Mouse (Mus musculus) yolk sac, embryonic 10.5 days (tissue): ENCODE results near the gene Apol7c.
"Not testable (repeated sequence)": the region's sequence is repeated elsewhere in the genome, so short reads cannot be mapped to it uniquely, and the experiment has no call there.

ENCODE experiments used
- DNase-seq: peaks from one replicate; pipeline ENCODE4 v3.0.0-alpha.2; 2017; ENCODE audit warnings: low spot score

Gene Apol7c

GRCm38 (mm10) chr15:77533216-77533615 lies at the start of gene Apol7c:
Apol7c (minus strand) TSS chr15:77533316.
- no peak for DNase-seq

DNA sequence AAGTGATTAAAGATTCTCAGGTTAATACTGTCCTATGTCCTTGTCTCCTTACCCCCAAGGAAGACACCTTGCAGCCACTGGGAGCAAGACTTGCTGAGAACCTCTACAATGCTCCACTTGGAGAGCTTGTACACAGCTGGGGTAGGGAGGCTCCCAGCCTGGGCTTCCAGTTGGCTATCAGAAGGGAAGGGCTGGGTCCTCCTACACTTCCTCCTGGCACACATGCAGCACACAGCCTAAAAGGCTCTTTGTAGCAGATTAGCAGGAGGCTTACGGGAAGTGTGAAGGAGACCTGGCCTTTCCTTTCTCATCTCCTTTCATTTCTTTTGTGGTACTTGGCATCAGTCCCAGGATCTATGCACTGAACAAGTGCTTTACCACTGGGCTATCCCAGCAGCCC lies 48.6 kb upstream of the Apol7c start:
- no peak for DNase-seq

- no peak for DNase-seq
Observed at GRCm38 (mm10) chr15:77579311-77579710, 46.2 kb upstream of the Apol7c start.

DNA sequence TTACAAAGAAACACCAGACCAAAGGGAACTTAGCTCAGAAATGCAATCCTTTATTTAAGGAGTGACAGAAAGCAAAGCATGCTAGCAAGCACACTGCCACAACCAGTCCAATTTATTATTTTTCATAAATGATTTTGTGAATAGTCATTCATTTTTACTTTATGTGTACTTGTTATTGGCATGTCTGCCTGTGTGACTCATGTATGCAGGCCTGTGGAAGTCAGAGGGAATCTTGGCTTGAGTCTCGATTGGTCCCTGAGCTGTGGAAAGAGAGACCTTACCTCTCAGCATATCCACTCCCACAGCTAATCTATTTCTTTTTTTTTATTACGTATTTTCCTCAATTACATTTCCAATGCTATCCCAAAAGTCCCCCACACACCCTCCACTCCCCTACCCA lies 45.7 kb upstream of the Apol7c start:
- DNase-seq, result no peak

- no peak for DNase-seq
Observed at GRCm38 (mm10) chr15:77563219-77563618, 30.1 kb upstream of the Apol7c start.

- DNase-seq, result no peak
Observed at GRCm38 (mm10) chr15:77561792-77562191, 28.7 kb upstream of the Apol7c start, which contains the start of gene 1700025B11Rik. 1700025B11Rik (minus strand) TSS chr15:77561892.

DNA sequence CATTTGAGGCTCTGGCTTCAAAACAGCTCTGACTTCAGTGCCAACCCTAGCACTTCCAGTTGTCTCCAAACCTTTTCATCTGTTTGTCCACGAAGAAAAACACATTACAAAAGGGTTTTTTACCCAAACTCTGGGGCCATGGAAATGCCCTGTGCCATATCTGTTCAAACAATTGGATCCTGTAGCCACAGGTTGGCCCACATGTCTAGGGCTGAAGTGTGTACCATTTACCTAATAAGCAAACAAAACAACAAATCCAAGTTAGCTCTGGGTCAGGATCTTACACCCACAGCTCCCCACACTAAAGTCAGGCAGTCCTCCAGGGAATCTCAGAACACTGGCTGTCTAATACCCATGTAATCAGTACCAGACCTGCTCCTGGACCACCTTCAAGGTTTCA lies 6.1 kb upstream of the Apol7c start:
- DNase-seq, result not testable (repeated sequence)

- DNase-seq, result peak; percentile 19
Observed at GRCm38 (mm10) chr15:77523186-77523843, 9.8 kb downstream of the Apol7c start.

- not testable (repeated sequence) for DNase-seq
Observed at GRCm38 (mm10) chr15:77520596-77520995, 12.5 kb downstream of the Apol7c start.

- DNase-seq, result not testable (repeated sequence)
Observed at GRCm38 (mm10) chr15:77507966-77508365, 25.1 kb downstream of the Apol7c start, which contains the start of gene Apol11a. Apol11a (plus strand) TSS chr15:77508271.

DNA sequence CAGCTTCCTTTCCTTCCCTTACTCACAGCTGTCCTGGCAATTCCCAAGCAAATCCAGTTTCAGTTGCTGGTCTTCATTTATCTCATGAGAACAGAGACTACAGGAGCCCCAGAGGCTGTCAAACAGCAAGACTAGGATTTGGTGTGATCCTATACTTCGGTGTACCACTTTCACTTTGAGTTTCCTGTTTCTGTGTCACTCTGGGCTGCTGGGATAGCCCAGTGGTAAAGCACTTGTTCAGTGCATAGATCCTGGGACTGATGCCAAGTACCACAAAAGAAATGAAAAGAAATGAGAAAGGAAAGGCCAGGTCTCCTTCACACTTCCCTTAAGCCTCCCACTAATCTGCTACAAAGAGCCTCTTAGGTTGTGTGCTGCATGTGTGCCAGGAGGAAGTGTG lies 38.4 kb downstream of the Apol7c start:
- not testable (repeated sequence) for DNase-seq

GRCm38 (mm10) chr15:77493181-77493580 lies 39.9 kb downstream of the Apol7c start:
- DNase-seq, result not testable (repeated sequence)

DNA sequence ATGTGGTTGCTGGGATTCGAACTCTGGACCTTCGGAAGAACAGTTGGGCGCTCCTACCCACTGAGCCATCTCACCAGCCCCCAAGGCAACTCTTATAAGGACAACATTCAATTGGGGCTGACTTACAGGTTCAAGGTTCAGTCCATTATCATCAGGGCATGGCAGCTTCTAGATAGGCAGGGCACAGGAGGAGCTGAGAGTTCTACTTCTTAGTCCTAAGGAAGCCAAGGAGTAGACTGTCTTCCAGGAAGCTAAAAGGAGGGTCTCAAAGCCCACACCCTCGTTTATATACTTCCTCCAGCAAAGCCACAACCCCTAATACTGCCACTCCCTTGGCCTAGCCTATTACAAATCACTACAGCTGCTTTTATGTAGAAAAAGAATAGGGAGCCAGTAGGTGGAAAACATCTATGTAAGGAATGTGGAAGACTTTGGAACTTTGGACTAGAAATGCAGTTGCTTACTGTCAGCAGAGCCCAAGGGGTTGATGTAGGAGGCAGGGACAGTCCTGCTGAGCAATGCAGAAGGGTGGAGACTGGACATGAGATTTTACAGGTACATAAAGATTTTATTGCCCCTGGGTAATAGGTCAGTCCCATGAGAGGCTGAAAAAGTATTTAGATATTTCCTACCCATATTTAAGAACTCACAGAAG lies 50.8 kb downstream of the Apol7c start:
- DNase-seq, result peak; percentile 8

- DNase-seq, result not testable (repeated sequence)
Observed at GRCm38 (mm10) chr15:77476693-77477092, 56.4 kb downstream of the Apol7c start, which contains the start of gene Apol10a. Apol10a (plus strand) TSS chr15:77477047.
